Mouse (Mus musculus) 3134 (cell line): ENCODE measurements around the gene Trip6.
"Not testable (repeated sequence)": the region's sequence is repeated elsewhere in the genome, so short reads cannot be mapped to it uniquely, and the experiment has no call there.

Experiments
- DNase-seq: peaks from one replicate; pipeline ENCODE4 v3.0.0-alpha.2; 2011; ENCODE audit warnings: low spot score; ENCODE audit not compliant: insufficient read length; ENCODE audit errors: extremely low read depth

Gene Trip6

DNA sequence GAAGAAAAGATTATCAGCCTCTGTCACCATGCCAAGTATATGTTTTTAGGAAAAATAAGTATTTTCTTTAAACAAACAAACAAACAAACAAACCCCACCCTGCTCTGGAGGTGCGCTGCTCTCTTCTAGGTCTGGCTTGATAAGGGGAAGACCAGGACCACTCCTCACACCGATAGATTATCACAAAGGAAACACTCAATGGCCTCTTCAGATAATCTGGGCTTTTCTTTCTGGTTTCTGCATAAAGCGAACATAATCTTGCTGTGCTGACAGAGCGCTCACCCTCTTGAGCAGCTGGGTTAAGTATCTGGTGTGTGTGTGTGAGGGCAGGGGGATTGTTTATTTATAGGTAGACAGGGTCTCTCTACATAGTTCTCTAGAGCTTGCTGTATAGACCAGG, 10.6 kb downstream of the Trip6 start:
- no peak for DNase-seq

- peak; percentile 34 for DNase-seq
These were observed 13.0 kb downstream of the Trip6 start for GRCm38 (mm10) chr5:137301253-137301652.

DNA sequence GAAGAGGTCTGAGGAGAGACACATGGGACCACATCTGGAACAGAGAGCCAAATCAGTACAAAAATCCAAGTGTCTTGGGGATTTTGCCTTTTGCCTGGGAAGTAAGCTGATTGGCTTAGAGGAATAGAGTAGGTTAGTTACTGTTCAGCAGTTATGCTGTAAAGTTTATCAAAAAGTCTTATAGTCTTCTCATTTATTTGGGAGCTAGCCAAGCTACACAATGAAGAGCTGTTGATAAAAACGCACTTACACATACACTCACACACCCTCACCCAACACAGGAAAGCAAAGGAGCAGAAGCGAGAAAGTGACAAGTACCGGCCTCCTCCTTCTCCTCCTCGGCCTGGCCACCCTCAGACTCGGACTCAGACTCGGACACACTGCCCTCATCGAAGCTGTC, 15.0 kb downstream of the Trip6 start:
- DNase-seq, result no peak

- no peak for DNase-seq
These were observed 17.1 kb downstream of the Trip6 start for GRCm38 (mm10) chr5:137297126-137297525.

GRCm38 (mm10) chr5:137295712-137296111, 18.5 kb downstream of the Trip6 start:
- no peak for DNase-seq

- DNase-seq, result no peak
These were observed 18.9 kb downstream of the Trip6 start for GRCm38 (mm10) chr5:137295296-137295695.

- DNase-seq, result no peak
These were observed 19.5 kb downstream of the Trip6 start for GRCm38 (mm10) chr5:137294744-137295093.

GRCm38 (mm10) chr5:137293839-137294743, 20.1 kb downstream of the Trip6 start, which contains the start of gene Ufsp1:
Gene Ufsp1, plus strand, starts transcription at chr5:137294629.
- peak; percentile 99 for DNase-seq

DNA sequence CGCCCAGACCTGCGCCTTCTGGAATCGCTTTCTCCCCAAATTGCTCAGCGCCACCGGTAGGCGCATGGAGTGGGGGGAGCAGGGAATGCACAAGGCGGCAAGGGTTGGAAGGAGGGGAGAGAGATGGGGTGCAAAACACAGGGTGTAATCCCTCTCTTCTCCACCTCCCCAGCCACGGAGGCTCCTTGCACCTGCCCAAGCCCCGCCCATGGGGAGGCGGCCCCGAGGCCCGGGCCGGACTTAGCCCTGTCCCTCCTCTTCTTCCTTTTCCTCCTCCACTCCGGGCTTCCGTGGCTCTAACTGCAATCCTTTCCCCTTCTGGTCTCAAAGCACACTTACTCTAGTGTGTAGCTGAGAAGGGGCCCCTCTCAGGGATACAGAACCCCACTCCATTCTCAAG, 20.9 kb downstream of the Trip6 start:
- peak; percentile 84 for DNase-seq

DNA sequence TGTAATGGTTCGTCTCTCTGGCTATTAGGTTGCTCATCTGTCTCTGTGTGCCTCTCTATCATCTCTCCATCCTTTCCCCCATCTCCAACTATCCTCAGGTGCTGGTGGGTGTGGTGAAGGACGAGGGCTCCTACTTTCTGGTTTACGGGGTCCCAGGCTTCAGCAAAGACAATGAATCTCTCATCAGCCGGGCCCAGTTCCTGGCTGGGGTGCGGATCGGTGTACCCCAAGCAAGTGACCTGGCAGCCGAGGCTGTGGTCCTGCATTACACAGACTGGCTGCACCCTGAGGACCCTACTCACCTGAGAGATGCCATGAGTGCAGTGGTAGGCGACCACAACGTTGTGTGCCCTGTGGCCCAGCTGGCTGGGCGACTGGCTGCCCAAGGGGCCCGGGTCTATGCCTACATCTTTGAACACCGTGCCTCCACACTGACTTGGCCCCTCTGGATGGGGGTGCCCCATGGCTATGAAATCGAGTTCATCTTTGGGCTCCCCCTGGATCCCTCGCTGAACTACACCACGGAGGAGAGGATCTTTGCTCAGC, 22.8 kb downstream of the Trip6 start:
- no peak for DNase-seq

GRCm38 (mm10) chr5:137290677-137291076, 23.5 kb downstream of the Trip6 start:
- DNase-seq, result peak; percentile 80

GRCm38 (mm10) chr5:137289591-137290365, 24.4 kb downstream of the Trip6 start:
- no peak for DNase-seq

DNA sequence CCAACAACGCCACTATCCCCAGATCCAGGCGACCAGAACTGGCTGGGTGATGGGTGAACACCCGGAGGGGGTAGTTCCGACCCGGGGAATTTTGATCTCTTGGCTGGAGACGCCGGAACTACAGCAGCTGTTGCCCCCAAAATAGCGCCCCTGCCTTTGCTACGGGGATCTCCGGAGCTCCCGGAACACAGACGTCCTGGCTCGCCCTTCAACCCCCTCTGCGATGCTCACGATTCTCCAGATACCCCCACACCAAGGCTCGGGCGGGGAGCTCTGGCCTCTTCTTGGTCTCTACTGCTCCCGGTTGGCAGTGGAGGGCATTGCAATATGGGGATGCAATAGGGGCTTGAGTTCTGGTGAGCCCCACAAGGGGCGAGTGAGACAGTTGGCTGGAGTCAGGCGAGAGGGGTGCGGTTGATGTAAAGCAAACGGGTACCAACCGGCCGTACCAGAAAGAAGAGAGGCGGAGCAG, 25.2 kb downstream of the Trip6 start:
- no peak for DNase-seq

DNA sequence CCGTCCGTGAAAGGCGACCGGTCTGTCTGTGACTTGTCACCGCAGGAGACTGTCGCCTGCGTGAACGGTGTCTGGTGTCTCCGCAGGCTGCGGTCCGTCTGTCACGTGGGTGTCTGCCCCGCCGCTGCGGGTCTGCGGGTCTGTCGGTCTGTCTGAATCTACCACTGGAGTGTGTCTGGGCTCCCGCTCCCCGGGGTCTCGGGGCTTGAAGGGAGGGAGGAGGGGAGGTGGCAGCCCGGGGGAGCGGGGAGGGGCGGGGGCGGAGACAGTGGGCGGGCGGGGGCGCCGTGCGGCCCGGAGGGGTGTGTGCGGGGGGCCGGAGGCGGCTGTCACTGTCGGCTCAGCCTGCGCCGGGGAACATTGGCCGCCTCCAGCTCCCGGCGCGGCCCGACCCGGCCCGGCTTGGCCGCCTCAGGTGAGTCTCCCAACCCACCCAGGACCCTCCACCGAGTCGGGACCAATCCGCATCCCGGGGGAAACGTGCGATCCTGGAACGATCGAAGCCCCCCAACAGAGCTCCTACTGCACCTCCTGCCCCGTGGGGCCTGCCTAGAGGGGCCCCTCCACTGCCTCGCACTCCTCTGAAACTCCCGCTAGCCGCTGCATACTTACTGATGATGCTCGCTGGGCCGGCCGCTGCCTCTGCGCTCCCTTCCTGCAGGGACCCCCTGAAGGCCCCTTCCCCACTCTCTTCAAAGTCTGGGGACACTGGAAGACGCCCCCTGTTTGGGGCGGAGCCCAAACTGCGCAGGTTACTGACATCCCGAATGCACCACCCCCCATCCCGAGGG, 26.1 kb downstream of the Trip6 start:
- DNase-seq, result no peak

GRCm38 (mm10) chr5:137287032-137287952, 26.9 kb downstream of the Trip6 start, which contains the start of gene Ache:
Gene Ache, plus strand, starts transcription at chr5:137287519.
- DNase-seq, result no peak

DNA sequence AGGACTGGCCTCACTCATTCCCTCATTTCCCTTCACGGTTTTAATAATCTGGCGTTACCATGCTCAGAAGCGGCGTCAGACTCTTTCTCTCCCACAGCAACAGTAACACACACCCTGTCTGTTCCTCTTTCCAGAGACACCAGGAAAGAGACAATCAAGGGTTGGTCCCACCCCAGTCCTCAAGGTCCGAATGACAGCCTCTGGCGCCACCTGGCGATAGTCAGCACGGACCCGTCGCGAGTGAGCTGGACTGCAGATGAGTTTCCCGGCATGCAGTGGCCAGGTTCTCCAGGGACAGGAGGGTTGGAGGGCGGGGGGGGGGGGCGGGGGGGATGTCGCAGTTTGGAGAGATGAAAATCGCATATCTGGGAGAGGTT, 27.6 kb downstream of the Trip6 start:
- DNase-seq, result peak; percentile 66

- no peak for DNase-seq
These were observed 28.2 kb downstream of the Trip6 start for GRCm38 (mm10) chr5:137285986-137286385.

GRCm38 (mm10) chr5:137285045-137285444, 29.2 kb downstream of the Trip6 start:
- no peak for DNase-seq

DNA sequence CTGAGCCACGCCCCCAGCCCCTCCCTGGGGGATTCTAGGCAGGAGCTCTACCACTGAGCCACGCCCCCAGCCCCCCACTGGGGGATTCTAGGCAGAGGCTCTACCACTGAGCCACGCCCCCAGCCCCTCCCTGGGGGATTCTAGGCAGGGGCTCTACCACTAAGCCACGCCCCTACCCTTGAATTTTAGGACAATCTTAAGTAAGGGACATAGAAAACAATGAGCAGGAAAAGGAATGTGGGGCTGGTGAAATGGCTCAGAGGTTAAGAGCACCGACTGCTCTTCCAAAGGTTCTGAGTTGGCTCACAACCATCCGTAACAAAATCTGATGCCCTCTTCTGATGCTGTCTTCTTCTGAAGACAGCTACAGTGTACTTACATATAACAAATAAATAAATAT, 29.8 kb downstream of the Trip6 start:
- not testable (repeated sequence) for DNase-seq
